Mouse (Mus musculus) cerebellum, adult 2 months (tissue): ENCODE measurements at regions not wholly inside any gene's neighbourhood (a gene's known extent, or its start where the extent isn't known, plus 50 kb on each side); places are given as distances from the start of the nearest gene placed in this dataset.

Experiments used
- CTCF ChIP-seq: fragments of 200-500 bp; IDR thresholded peaks from 2 replicates; pipeline ENCODE4 v1.5.1; 2011; ENCODE audit warnings: low read depth, mild to moderate bottlenecking, control low read depth, low read length, moderate library complexity, borderline replicate concordance; ENCODE audit not compliant: insufficient read depth
- POLR2A ChIP-seq: fragments of 200-500 bp; IDR thresholded peaks from 2 replicates; pipeline ENCODE4 v1.6.1; 2011; ENCODE audit warnings: low read length, control low read depth, borderline replicate concordance; ENCODE audit not compliant: insufficient read depth

- TF ChIP-seq CTCF, result no peak
- TF ChIP-seq POLR2A, result no peak
These were observed 100.2 kb upstream of the Magi3 start for GRCm38 (mm10) chr3:104320404-104320803.
